Mouse (Mus musculus): ENCODE results near the gene Mdk. TPM values are rescaled to one million over a fixed set of nuclear protein-coding genes. Genes with fewer than 3 reads are reported as not detected.

The Mdk gene
- total and polyA plus RNA-seq, 2 experiments = 0.56 TPM; not detected in 1

GRCm38 (mm10) chr2:91926949-91927348 lies 5.1 kb downstream of the Mdk start, which contains the start of gene Chrm4:
Chrm4 (plus strand) TSS chr2:91927249.
- Histone ChIP-seq H3K79me2 (ENCODE audit: control insufficient read depth, insufficient read depth, low read length) (no peaks in the 10 kb centered on the region), H3K36me3 (ENCODE audit: control insufficient read depth, insufficient read depth, low read length) (no peaks in the 10 kb centered on the region), H3K4me3 (ENCODE audit: insufficient read depth, low read depth, low read length) (no peak within 1 kb of the TSS), H3K9ac (ENCODE audit: low read depth, low read length) (no peak within 1 kb of the TSS), H3K4me1 (ENCODE audit: control insufficient read depth, insufficient read depth, low read length) (peaks cover 9% of the 10 kb centered on the region), H3K27me3 (ENCODE audit: control insufficient read depth, insufficient read depth, low read length) (peaks cover 19% of the 10 kb centered on the region), H3K27ac (replicated peaks; ENCODE audit: insufficient read depth, low read depth, low read length) (no peak within 1 kb of the TSS)
- 88% methylated on average over 3 of the region's 3 CpGs for WGBS
- DNase-seq (ENCODE audit: extremely low read depth, low read depth, low spot score) = no peak
- no peak for TF ChIP-seq CTCF (IDR thresholded peaks at IDR 0.05; ENCODE audit: low read depth, low read length)
- TF ChIP-seq POLR2A (IDR thresholded peaks at IDR 0.05; ENCODE audit: extremely low read depth, insufficient read depth, low read length) = no peak

- H3K79me2 ChIP-seq (ENCODE audit: control insufficient read depth, insufficient read depth, low read length) = no peaks in the 10 kb centered on the region
- H3K27me3 ChIP-seq (ENCODE audit: control insufficient read depth, insufficient read depth, low read length) = peaks cover 21% of the 10 kb centered on the region
- no peak for DNase-seq (ENCODE audit: extremely low read depth, low read depth, low spot score)
- H3K27ac ChIP-seq (replicated peaks; ENCODE audit: insufficient read depth, low read depth, low read length) = no peak overlapping the region
- no peak overlapping the region for H3K4me3 ChIP-seq (ENCODE audit: insufficient read depth, low read depth, low read length)
- H3K4me1 ChIP-seq (ENCODE audit: control insufficient read depth, insufficient read depth, low read length) = peaks cover 6% of the 10 kb centered on the region
- no peak overlapping the region for H3K9ac ChIP-seq (ENCODE audit: low read depth, low read length)
- no peaks in the 10 kb centered on the region for H3K36me3 ChIP-seq (ENCODE audit: control insufficient read depth, insufficient read depth, low read length)
- no peak for TF ChIP-seq POLR2A (IDR thresholded peaks at IDR 0.05; ENCODE audit: extremely low read depth, insufficient read depth, low read length)
- TF ChIP-seq CTCF (IDR thresholded peaks at IDR 0.05; ENCODE audit: low read depth, low read length) = no peak
- WGBS = 87% methylated on average over 15 of the region's 15 CpGs
These were observed 6.7 kb downstream of the Mdk start for GRCm38 (mm10) chr2:91925442-91925841.

GRCm38 (mm10) chr2:91924726-91925125 lies 7.4 kb downstream of the Mdk start:
- WGBS = 96% methylated on average over 1 of the region's 1 CpGs
- no peaks in the 10 kb centered on the region for H3K36me3 ChIP-seq (ENCODE audit: control insufficient read depth, insufficient read depth, low read length)
- peaks cover 21% of the 10 kb centered on the region for H3K27me3 ChIP-seq (ENCODE audit: control insufficient read depth, insufficient read depth, low read length)

GRCm38 (mm10) chr2:91923415-91924337 lies 8.4 kb downstream of the Mdk start:
- no peaks in the 10 kb centered on the region for H3K36me3 ChIP-seq (ENCODE audit: control insufficient read depth, insufficient read depth, low read length)
- no peak overlapping the region for H3K9ac ChIP-seq (ENCODE audit: low read depth, low read length)
- peak; percentile 84 for TF ChIP-seq CTCF (IDR thresholded peaks at IDR 0.05; ENCODE audit: low read depth, low read length)
- no peak for TF ChIP-seq POLR2A (IDR thresholded peaks at IDR 0.05; ENCODE audit: extremely low read depth, insufficient read depth, low read length)
- H3K4me1 ChIP-seq (ENCODE audit: control insufficient read depth, insufficient read depth, low read length) = peaks cover 5% of the 10 kb centered on the region
- no peak overlapping the region for H3K27ac ChIP-seq (replicated peaks; ENCODE audit: insufficient read depth, low read depth, low read length)
- no peaks in the 10 kb centered on the region for H3K79me2 ChIP-seq (ENCODE audit: control insufficient read depth, insufficient read depth, low read length)
- WGBS = 4% methylated on average over 54 of the region's 54 CpGs
- peak; percentile 10 for DNase-seq (ENCODE audit: extremely low read depth, low read depth, low spot score)
- peaks cover 21% of the 10 kb centered on the region for H3K27me3 ChIP-seq (ENCODE audit: control insufficient read depth, insufficient read depth, low read length)
- peak overlapping the region; percentile 12; the same call in 1 of the 2 replicates for H3K4me3 ChIP-seq (ENCODE audit: insufficient read depth, low read depth, low read length)

More at GRCm38 (mm10) chr2:91924726-91925125, 7.4 kb downstream of the Mdk start:
- no peak overlapping the region for H3K9ac ChIP-seq (ENCODE audit: low read depth, low read length)
- H3K27ac ChIP-seq (replicated peaks; ENCODE audit: insufficient read depth, low read depth, low read length) = no peak overlapping the region
- no peak for DNase-seq (ENCODE audit: extremely low read depth, low read depth, low spot score)
- peaks cover 5% of the 10 kb centered on the region for H3K4me1 ChIP-seq (ENCODE audit: control insufficient read depth, insufficient read depth, low read length)
- no peaks in the 10 kb centered on the region for H3K79me2 ChIP-seq (ENCODE audit: control insufficient read depth, insufficient read depth, low read length)
- TF ChIP-seq POLR2A (IDR thresholded peaks at IDR 0.05; ENCODE audit: extremely low read depth, insufficient read depth, low read length) = no peak
- H3K4me3 ChIP-seq (ENCODE audit: insufficient read depth, low read depth, low read length) = no peak overlapping the region

- Histone ChIP-seq H3K4me3 (ENCODE audit: insufficient read depth, low read depth, low read length) (no peak overlapping the region), H3K27me3 (ENCODE audit: control insufficient read depth, insufficient read depth, low read length) (peaks cover 21% of the 10 kb centered on the region), H3K79me2 (ENCODE audit: control insufficient read depth, insufficient read depth, low read length) (no peaks in the 10 kb centered on the region), H3K36me3 (ENCODE audit: control insufficient read depth, insufficient read depth, low read length) (no peaks in the 10 kb centered on the region), H3K27ac (replicated peaks; ENCODE audit: insufficient read depth, low read depth, low read length) (no peak overlapping the region), H3K9ac (ENCODE audit: low read depth, low read length) (no peak overlapping the region), H3K4me1 (ENCODE audit: control insufficient read depth, insufficient read depth, low read length) (peaks cover 5% of the 10 kb centered on the region)
- no peak for TF ChIP-seq POLR2A (IDR thresholded peaks at IDR 0.05; ENCODE audit: extremely low read depth, insufficient read depth, low read length)
- TF ChIP-seq CTCF (IDR thresholded peaks at IDR 0.05; ENCODE audit: low read depth, low read length) = no peak
- DNase-seq (ENCODE audit: extremely low read depth, low read depth, low spot score) = no peak
- 5% methylated on average over 37 of the region's 37 CpGs for WGBS
These were observed 9.3 kb downstream of the Mdk start for GRCm38 (mm10) chr2:91922586-91923414.
